Mouse (Mus musculus) ES-E14 (cell line): ENCODE results near the gene Fam133b.

Experiments
- CHD2 ChIP-seq: IDR thresholded peaks from 2 replicates; pipeline ENCODE4 v1.6.1; 2014; ENCODE audit warnings: mild to moderate bottlenecking, low read depth, low read length, inconsistent platforms
- HCFC1 ChIP-seq: IDR thresholded peaks from 2 replicates; pipeline ENCODE4 v1.6.1; 2012; ENCODE audit warnings: low read length, inconsistent platforms, borderline replicate concordance; ENCODE audit not compliant: insufficient read depth
- MAFK ChIP-seq: IDR thresholded peaks from 2 replicates; pipeline ENCODE4 v1.6.1; 2014; ENCODE audit warnings: mild to moderate bottlenecking, low read depth, low read length, inconsistent platforms; ENCODE audit not compliant: insufficient read depth
- ZNF384 ChIP-seq: IDR thresholded peaks from 2 replicates; pipeline ENCODE4 v1.6.1; 2012; ENCODE audit warnings: low read depth, low read length, inconsistent platforms

DNA sequence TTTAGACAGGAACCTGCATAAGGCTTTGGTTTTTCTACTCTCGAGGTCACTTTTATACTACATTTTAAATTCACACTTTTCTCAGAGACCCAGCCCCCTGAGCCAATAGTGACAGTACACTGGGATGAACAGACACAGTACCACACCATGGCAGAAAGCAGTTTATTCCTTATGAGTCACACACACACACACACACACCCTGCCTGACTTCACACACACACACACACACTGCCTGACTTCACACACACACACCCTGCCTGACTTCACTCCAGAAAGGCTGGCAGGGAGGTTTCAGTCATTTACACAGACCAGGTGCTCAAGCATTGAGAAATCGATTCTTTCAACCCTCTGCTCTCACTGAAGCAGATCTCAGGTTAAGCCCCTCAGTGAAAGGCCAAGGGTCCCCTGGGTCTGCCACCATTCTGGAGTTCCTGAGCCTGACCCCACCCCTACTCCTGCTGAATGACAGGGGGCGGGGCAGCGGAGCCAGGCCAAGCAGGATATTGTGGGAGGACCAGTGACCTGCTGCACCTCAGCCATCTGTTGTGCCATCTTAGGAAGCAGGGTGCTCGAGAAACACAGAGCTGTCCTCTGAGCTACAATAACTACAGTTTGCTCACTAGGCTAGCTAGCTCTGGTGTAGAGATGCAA, 16.5 kb upstream of the Fam133b start:
- TF ChIP-seq MAFK (no peak), HCFC1 (no peak), CHD2 (no peak), ZNF384 (no peak)
